Mouse (Mus musculus) CH12.LX (cell line): ENCODE measurements at regions not wholly inside any gene's neighbourhood (a gene's known extent, or its start where the extent isn't known, plus 50 kb on each side); places are given as distances from the start of the nearest gene placed in this dataset.
A peak's percentile ranks its signal among the peaks of the same experiment; 100 is the strongest.

Experiments
- DNase-seq: peaks from one replicate; pipeline ENCODE4 v3.0.0-alpha.2; 2013; ENCODE audit errors: extremely low read depth
- H3K27ac ChIP-seq: 2 replicates; pipeline ENCODE4 v1.5.1; 2012; ENCODE audit warnings: low read depth, mild to moderate bottlenecking, control low read depth, moderate library complexity; ENCODE audit not compliant: insufficient read depth
- H3K27me3 ChIP-seq: replicated peaks from 2 replicates; pipeline ENCODE3; 2012; ENCODE audit warnings: inconsistent platforms
- H3K36me3 ChIP-seq, 2 experiments: replicated peaks in 1 of 2; 2 replicates each; pipeline versions ENCODE3 to v1.6.1; 2012; ENCODE audit warnings: inconsistent platforms in 1 of 2, low read length in 1 of 2, mild to moderate bottlenecking in 1 of 2, mixed read lengths in 1 of 2, moderate library complexity in 1 of 2; ENCODE audit not compliant: control insufficient read depth in 1 of 2, insufficient read depth in 1 of 2
- H3K4me1 ChIP-seq, 2 experiments: 2 replicates each; pipeline ENCODE4 v1.6.1; 2012; ENCODE audit warnings: inconsistent platforms in 1 of 2, moderate library complexity in 1 of 2; ENCODE audit not compliant: insufficient read depth in 2 of 2, control insufficient read depth in 1 of 2
- H3K4me2 ChIP-seq: 2 replicates; pipeline ENCODE4 v1.6.1; 2012; ENCODE audit warnings: low read depth, mild to moderate bottlenecking, control low read depth; ENCODE audit not compliant: poor library complexity, insufficient read depth, severe bottlenecking
- H3K4me3 ChIP-seq, 3 experiments: fragments of 150-350 bp in 1 of 3; sonication (generic) in 1 of 3; replicated peaks in 1 of 3; 2 replicates each; pipeline versions ENCODE3 to v1.5.1; 2011 to 2012; ENCODE audit warnings: low read depth in 2 of 3, low read length in 2 of 3, mild to moderate bottlenecking in 2 of 3, moderate library complexity in 2 of 3, control low read depth in 1 of 3, improper control_type of control experiment in 1 of 3, inconsistent platforms in 1 of 3, mixed read lengths in 1 of 3; ENCODE audit not compliant: poor library complexity in 1 of 3
- H3K79me2 ChIP-seq: replicated peaks from 2 replicates; pipeline ENCODE4 v1.6.1; 2012; ENCODE audit warnings: mild to moderate bottlenecking, moderate library complexity; ENCODE audit not compliant: control insufficient read depth, poor library complexity, insufficient read depth, severe bottlenecking; ENCODE audit errors: extremely low read depth
- H3K9ac ChIP-seq: 2 replicates; pipeline ENCODE4 v1.6.1; 2012; ENCODE audit warnings: low read depth, mild to moderate bottlenecking, control low read depth, moderate library complexity; ENCODE audit not compliant: insufficient read depth
- H3K9me3 ChIP-seq: replicated peaks from 2 replicates; pipeline ENCODE3; 2012; ENCODE audit warnings: low read length, inconsistent platforms, mixed read lengths
- BHLHE40 ChIP-seq: IDR thresholded peaks from 2 replicates; pipeline ENCODE4 v1.6.1; 2011; ENCODE audit warnings: mild to moderate bottlenecking, low read depth, low read length, improper control_type of control experiment
- CHD1 ChIP-seq: IDR thresholded peaks from 2 replicates; pipeline ENCODE4 v1.6.1; 2012; ENCODE audit warnings: low read depth, low read length, improper control_type of control experiment, inconsistent platforms
- CHD2 ChIP-seq: IDR thresholded peaks from 2 replicates; pipeline ENCODE4 v1.6.1; 2011; ENCODE audit warnings: low read length, improper control_type of control experiment
- ELF1 ChIP-seq: IDR thresholded peaks from 2 replicates; pipeline ENCODE4 v1.6.1; 2014; ENCODE audit warnings: low read depth, mild to moderate bottlenecking, inconsistent platforms, low read length, improper control_type of control experiment
- EP300 ChIP-seq: IDR thresholded peaks from 2 replicates; pipeline ENCODE4 v1.6.1; 2011; ENCODE audit warnings: low read length, improper control_type of control experiment
- GABPA ChIP-seq: IDR thresholded peaks from 2 replicates; pipeline ENCODE4 v1.6.1; 2012; ENCODE audit warnings: low read depth, low read length, improper control_type of control experiment, inconsistent platforms; ENCODE audit not compliant: insufficient replicate concordance
- IRF4 ChIP-seq: IDR thresholded peaks from 2 replicates; pipeline ENCODE4 v1.6.1; 2014; ENCODE audit warnings: low read depth, mild to moderate bottlenecking, inconsistent platforms, low read length, improper control_type of control experiment
- JUN ChIP-seq: IDR thresholded peaks from 2 replicates; pipeline ENCODE4 v1.6.1; 2011; ENCODE audit warnings: low read depth, mild to moderate bottlenecking, low read length, improper control_type of control experiment, moderate library complexity; ENCODE audit not compliant: insufficient read depth
- KAT2A ChIP-seq: IDR thresholded peaks from 2 replicates; pipeline ENCODE4 v1.6.1; 2012; ENCODE audit warnings: low read length, improper control_type of control experiment, inconsistent platforms; ENCODE audit not compliant: insufficient replicate concordance
- MAFK ChIP-seq: IDR thresholded peaks from 2 replicates; pipeline ENCODE4 v1.6.1; 2011; ENCODE audit warnings: low read length, improper control_type of control experiment; ENCODE audit not compliant: insufficient replicate concordance
- MAZ ChIP-seq: IDR thresholded peaks from 2 replicates; pipeline ENCODE4 v1.6.1; 2012; ENCODE audit warnings: low read depth, mild to moderate bottlenecking, inconsistent platforms, low read length, improper control_type of control experiment, moderate library complexity
- MEF2A ChIP-seq: IDR thresholded peaks from 2 replicates; pipeline ENCODE4 v1.6.1; 2014; ENCODE audit warnings: low read depth, mild to moderate bottlenecking, inconsistent platforms, low read length, improper control_type of control experiment, borderline replicate concordance
- MXI1 ChIP-seq: IDR thresholded peaks from 2 replicates; pipeline ENCODE4 v1.6.1; 2011; ENCODE audit warnings: mild to moderate bottlenecking, low read depth, low read length, improper control_type of control experiment
- MYC ChIP-seq: IDR thresholded peaks from 2 replicates; pipeline ENCODE4 v1.6.1; 2011; ENCODE audit warnings: low read depth, mild to moderate bottlenecking, improper control_type of control experiment, low read length
- NRF1 ChIP-seq: IDR thresholded peaks from 2 replicates; pipeline ENCODE4 v1.6.1; 2014; ENCODE audit warnings: low read depth, mild to moderate bottlenecking, inconsistent platforms, low read length, improper control_type of control experiment, moderate library complexity
- PAX5 ChIP-seq: IDR thresholded peaks from 2 replicates; pipeline ENCODE4 v1.6.1; 2012; ENCODE audit warnings: low read length, inconsistent platforms, mixed read lengths
- POLR2A ChIP-seq: IDR thresholded peaks from 2 replicates; pipeline ENCODE4 v1.6.1; 2011; ENCODE audit warnings: low read depth, mild to moderate bottlenecking, improper control_type of control experiment, low read length
- RCOR1 ChIP-seq: conservative IDR thresholded peaks from 2 replicates; pipeline ENCODE4 v1.6.1; 2012; ENCODE audit warnings: low read depth, mild to moderate bottlenecking, inconsistent platforms, low read length, improper control_type of control experiment
- SIN3A ChIP-seq: IDR thresholded peaks from 2 replicates; pipeline ENCODE4 v1.6.1; 2012; ENCODE audit warnings: low read length, improper control_type of control experiment, inconsistent platforms
- TBP ChIP-seq: conservative IDR thresholded peaks from 2 replicates; pipeline ENCODE4 v1.6.1; 2011; ENCODE audit warnings: low read depth, low read length, improper control_type of control experiment
- UBTF ChIP-seq: IDR thresholded peaks from 2 replicates; pipeline ENCODE4 v1.6.1; 2012; ENCODE audit warnings: low read depth, mild to moderate bottlenecking, inconsistent platforms, low read length, improper control_type of control experiment, moderate library complexity
- USF1 ChIP-seq: IDR thresholded peaks from 2 replicates; pipeline ENCODE4 v1.6.1; 2014; ENCODE audit warnings: low read depth, mild to moderate bottlenecking, inconsistent platforms, low read length, improper control_type of control experiment
- USF2 ChIP-seq: conservative IDR thresholded peaks from 2 replicates; pipeline ENCODE4 v1.6.1; 2011; ENCODE audit warnings: low read depth, low read length, improper control_type of control experiment
- ZKSCAN1 ChIP-seq: IDR thresholded peaks from 2 replicates; pipeline ENCODE4 v1.6.1; 2012; ENCODE audit warnings: low read depth, inconsistent platforms, low read length, improper control_type of control experiment, borderline replicate concordance
- ZMIZ1 ChIP-seq: IDR thresholded peaks from 2 replicates; pipeline ENCODE4 v1.6.1; 2012; ENCODE audit warnings: low read depth, mild to moderate bottlenecking, inconsistent platforms, low read length, improper control_type of control experiment
- ZNF384 ChIP-seq: IDR thresholded peaks from 2 replicates; pipeline ENCODE4 v1.6.1; 2012; ENCODE audit warnings: low read depth, low read length, improper control_type of control experiment, inconsistent platforms
- dilution Hi-C: fragments of 300-500 bp; cut with MboI; formaldehyde crosslinking; loops from 2 replicates; pipeline ENCODE4 v1.14.3; 2020; ENCODE audit warnings: low sequenced_read_pairs; ENCODE audit not compliant: extremely low pct_unique_long_range_greater_than_20kb, extremely low pct_ligation_motif_present
- in situ Hi-C: fragments of 300-500 bp; cut with MboI; formaldehyde crosslinking; loops from 3 replicates; pipeline ENCODE4 v1.14.3; 2019; ENCODE audit warnings: low sequenced_read_pairs, low pct_ligation_motif_present, low pct_unique_long_range_greater_than_20kb, mixed read lengths

DNA sequence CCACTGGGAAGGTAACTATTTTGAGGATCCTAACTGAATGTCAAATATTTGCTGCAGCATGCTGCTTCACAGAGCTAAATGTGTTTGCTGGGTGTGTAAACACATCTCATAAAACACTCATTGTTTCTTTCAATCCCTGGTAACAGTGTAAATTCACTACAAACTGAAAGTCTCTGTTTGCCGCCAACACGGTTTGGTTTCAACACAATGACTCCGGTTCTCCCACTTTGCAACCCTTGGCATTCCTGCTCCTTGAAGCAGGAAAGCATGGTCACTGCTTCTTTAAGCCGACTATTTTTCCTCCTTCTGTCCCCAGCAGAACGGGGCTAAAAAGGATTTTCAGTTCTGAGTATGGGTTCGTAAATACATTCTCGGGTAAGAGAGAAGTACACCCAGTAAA is 328.3 kb downstream of the Klf6 start:
- dilution Hi-C loops (no loop called here), in situ Hi-C loops (no loop called here)
- H3K4me2 ChIP-seq: no peak overlapping the region

DNA sequence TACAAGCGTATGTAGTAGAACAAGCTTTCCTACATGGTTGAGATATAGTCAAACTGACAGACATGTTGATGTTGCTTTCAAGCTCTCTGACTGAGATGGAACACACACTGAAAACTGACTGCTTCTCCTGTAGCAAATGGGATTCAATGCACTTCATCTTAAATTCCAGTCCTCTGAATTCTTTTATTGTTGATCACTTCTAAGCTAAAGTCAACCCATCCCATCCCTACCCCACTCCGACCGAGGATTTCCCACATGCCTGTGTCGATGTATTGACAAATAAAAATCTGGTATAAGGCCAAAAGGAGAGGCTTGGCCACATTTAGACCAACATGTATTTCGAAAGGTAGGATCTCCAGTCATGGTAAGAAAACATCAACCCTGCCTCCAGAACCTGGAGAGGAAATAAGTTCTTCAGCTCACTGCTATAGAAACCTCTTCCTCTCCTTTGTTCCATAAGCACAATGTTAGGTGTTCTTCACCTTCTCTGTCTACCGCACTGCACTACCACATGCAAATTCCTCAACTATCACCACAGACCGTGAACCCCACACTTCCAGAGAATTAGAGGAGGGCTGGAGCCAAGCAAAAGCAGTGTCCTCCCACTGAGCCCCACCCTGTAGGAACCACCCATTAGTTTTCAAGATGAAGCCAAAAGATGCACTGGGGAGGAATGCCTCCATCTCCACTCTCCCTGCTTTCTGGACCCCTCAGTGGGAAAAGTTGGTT is 330.1 kb downstream of the Klf6 start:
- in situ Hi-C loops: no loop called here
- H3K27ac ChIP-seq: no peak overlapping the region
- H3K4me3 ChIP-seq: no peak overlapping the region

More for the DNA sequence above, 328.3 kb downstream of the Klf6 start:
- H3K27ac ChIP-seq: no peak overlapping the region
- TF ChIP-seq CHD2 (no peak), MAFK (no peak), CHD1 (no peak), NRF1 (no peak), BHLHE40 (no peak), ZNF384 (no peak)
- H3K36me3 ChIP-seq: no peaks in the 10 kb centered on the region
- DNase-seq: no peak
- H3K4me3 ChIP-seq: no peak overlapping the region
- no peaks in the 10 kb centered on the region for H3K27me3 ChIP-seq
- H3K79me2 ChIP-seq: no peaks in the 10 kb centered on the region
- peaks cover 2 to 30% of the 10 kb centered on the region in 2 experiments; a peak in 3 of 4 replicates for H3K4me1 ChIP-seq
- H3K9me3 ChIP-seq: no peaks in the 10 kb centered on the region
- no peak overlapping the region for H3K9ac ChIP-seq

GRCm38 (mm10) chr13:6191915-6192295 is 330.6 kb downstream of the Klf6 start:
- Histone ChIP-seq H3K36me3 (no peaks in the 10 kb centered on the region), H3K4me2 (peak overlapping the region; percentile 53; the same call in 1 of the 2 replicates), H3K27ac (no peak overlapping the region), H3K4me3 (no peak overlapping the region), H3K27me3 (no peaks in the 10 kb centered on the region), H3K9ac (no peak overlapping the region), H3K4me1 (peaks cover 2 to 30% of the 10 kb centered on the region in 2 experiments; a peak in 3 of 4 replicates), H3K79me2 (no peaks in the 10 kb centered on the region), H3K9me3 (no peaks in the 10 kb centered on the region)
- TF ChIP-seq JUN (no peak), GABPA (no peak), TBP (no peak), KAT2A (no peak), EP300 (peak; percentile 26; the same call in 1 of the 2 replicates), ZNF384 (no peak), MXI1 (no peak), USF2 (no peak), MEF2A (peak; percentile 13; the same call in 1 of the 2 replicates), CHD1 (no peak), RCOR1 (no peak), UBTF (no peak)
- DNase-seq: peak; percentile 48
- dilution Hi-C loops (no loop called here), in situ Hi-C loops (no loop called here)

More for the DNA sequence above, 330.1 kb downstream of the Klf6 start:
- no peaks in the 10 kb centered on the region for H3K36me3 ChIP-seq
- no peak for TF ChIP-seq NRF1
- TF ChIP-seq ELF1: no peak
- TF ChIP-seq PAX5: no peak
- no peak for TF ChIP-seq SIN3A
- TF ChIP-seq USF2: no peak
- no peak for TF ChIP-seq KAT2A
- TF ChIP-seq POLR2A: no peak
- no peak for TF ChIP-seq UBTF
- no peak for TF ChIP-seq ZNF384
- no peak for TF ChIP-seq MAZ
- TF ChIP-seq MYC: no peak
- no peak for TF ChIP-seq IRF4
- TF ChIP-seq USF1: no peak
- TF ChIP-seq ZKSCAN1: no peak
- no peak for TF ChIP-seq MXI1
- no peak for TF ChIP-seq ZMIZ1
- no peak overlapping the region for H3K4me2 ChIP-seq
- H3K27me3 ChIP-seq: no peaks in the 10 kb centered on the region
- peak; percentile 10 for DNase-seq
- H3K4me1 ChIP-seq: peaks cover 2 to 30% of the 10 kb centered on the region in 2 experiments; a peak in 3 of 4 replicates
- no peaks in the 10 kb centered on the region for H3K9me3 ChIP-seq
- dilution Hi-C loops: no loop called here
- H3K9ac ChIP-seq: no peak overlapping the region
- H3K79me2 ChIP-seq: no peaks in the 10 kb centered on the region
